Mouse (Mus musculus) heart, embryonic 13.5 days (tissue): ENCODE measurements around the gene Nrgn. TPM values are rescaled to one million over a fixed set of nuclear protein-coding genes. Genes with fewer than 3 reads are reported as not detected.

Source experiments
- ATAC-seq: fragments of 200-750 bp; cut with Nextera tagmentation; 2 replicates; pipeline ENCODE4 v1.8.0; 2017; ENCODE audit warnings: moderate TSS enrichment; ENCODE audit not compliant: insufficient number of reproducible peaks, low FRiP score, low TSS enrichment; ENCODE audit errors: extremely low read depth
- H3K27ac ChIP-seq: fragments of 300-500 bp; sonication (generic); replicated peaks from 2 replicates; pipeline ENCODE4 v1.5.1; 2015; ENCODE audit warnings: moderate library complexity, mild to moderate bottlenecking, inconsistent platforms
- H3K27me3 ChIP-seq: fragments of 300-500 bp; sonication (generic); replicated peaks from 2 replicates; pipeline ENCODE4 v1.6.1; 2015; ENCODE audit warnings: mild to moderate bottlenecking, inconsistent platforms
- H3K36me3 ChIP-seq: fragments of 300-500 bp; sonication (generic); 2 replicates; pipeline ENCODE4 v1.6.1; 2015; ENCODE audit warnings: mild to moderate bottlenecking, inconsistent platforms
- H3K4me1 ChIP-seq: fragments of 300-500 bp; sonication (generic); 2 replicates; pipeline ENCODE4 v1.6.1; 2015; ENCODE audit warnings: inconsistent platforms
- H3K4me2 ChIP-seq: fragments of 300-500 bp; sonication (generic); 2 replicates; pipeline ENCODE4 v1.6.1; 2015; ENCODE audit warnings: inconsistent platforms, mild to moderate bottlenecking, moderate library complexity
- H3K4me3 ChIP-seq: fragments of 300-500 bp; sonication (generic); 2 replicates; pipeline ENCODE4 v1.5.1; 2015; ENCODE audit warnings: moderate library complexity, mild to moderate bottlenecking, inconsistent platforms
- H3K9ac ChIP-seq: fragments of 300-500 bp; sonication (generic); 2 replicates; pipeline ENCODE4 v1.6.1; 2015; ENCODE audit warnings: inconsistent platforms, mild to moderate bottlenecking, moderate library complexity
- H3K9me3 ChIP-seq: fragments of 300-500 bp; sonication (generic); 2 replicates; pipeline ENCODE4 v1.6.1; 2016; ENCODE audit warnings: inconsistent platforms
- WGBS: fragments of 180-500 bp; shearing (Covaris S2); methylation state at CpG from one replicate; pipeline ENCODE4 v1.1.7; 2015; ENCODE audit warnings: mixed read lengths; 5-methylcytosine and 5-hydroxymethylcytosine counted together
- polyA plus RNA-seq: library from polyadenylated mRNA; unstranded; fragments of >200 nt; fragmentation: Nextera tagmentation; extraction: Ambion mirVana; gene quantifications from 2 replicates; pipeline ENCODE4 v1.2.1, GENCODE M21; 2015

The Nrgn gene
- polyA plus RNA-seq, 1 experiment from 2014 or later: 5.5 TPM

GRCm38 (mm10) chr9:37572204-37572876 lies 19.6 kb upstream of the Nrgn start:
- Histone ChIP-seq H3K9ac (no peak overlapping the region), H3K27me3 (peaks cover 14% of the 10 kb centered on the region; the same call in 1 of the 2 replicates), H3K4me1 (peaks cover 46% of the 10 kb centered on the region), H3K4me2 (no peak overlapping the region), H3K9me3 (no peaks in the 10 kb centered on the region), H3K27ac (0 out of 2 replicates have a peak overlapping the region, but pooled peaks have one; percentile 12), H3K4me3 (no peak overlapping the region), H3K36me3 (no peaks in the 10 kb centered on the region)
- WGBS: 17% methylated on average over 3 of the region's 3 CpGs
- ATAC-seq: no peak

GRCm38 (mm10) chr9:37569231-37569835 lies 16.6 kb upstream of the Nrgn start:
- Histone ChIP-seq H3K4me2 (no peak overlapping the region), H3K4me1 (peaks cover 43% of the 10 kb centered on the region), H3K9ac (no peak overlapping the region), H3K4me3 (no peak overlapping the region), H3K27me3 (no peaks in the 10 kb centered on the region), H3K27ac (no peak overlapping the region), H3K9me3 (no peaks in the 10 kb centered on the region), H3K36me3 (no peaks in the 10 kb centered on the region)
- no peak for ATAC-seq
- 53% methylated on average over 2 of the region's 2 CpGs for WGBS

GRCm38 (mm10) chr9:37568605-37569214 lies 16.0 kb upstream of the Nrgn start:
- ATAC-seq: no peak
- H3K9ac ChIP-seq: no peak overlapping the region
- H3K4me1 ChIP-seq: peaks cover 43% of the 10 kb centered on the region
- peak overlapping the region; percentile 58 for H3K4me2 ChIP-seq
- no peak overlapping the region for H3K27ac ChIP-seq
- 42% methylated on average over 4 of the region's 4 CpGs for WGBS
- H3K9me3 ChIP-seq: no peaks in the 10 kb centered on the region
- no peaks in the 10 kb centered on the region for H3K27me3 ChIP-seq
- no peaks in the 10 kb centered on the region for H3K36me3 ChIP-seq
- H3K4me3 ChIP-seq: no peak overlapping the region

- peak overlapping the region; percentile 14 for H3K4me3 ChIP-seq
- H3K27me3 ChIP-seq: no peaks in the 10 kb centered on the region
- no peak overlapping the region for H3K27ac ChIP-seq
- 23% methylated on average over 15 of the region's 15 CpGs for WGBS
- H3K9ac ChIP-seq: 0 out of 2 replicates have a peak overlapping the region, but pooled peaks have one; percentile 16
- H3K9me3 ChIP-seq: no peaks in the 10 kb centered on the region
- ATAC-seq: no peak
- H3K4me2 ChIP-seq: peak overlapping the region; percentile 58
- H3K36me3 ChIP-seq: no peaks in the 10 kb centered on the region
- peaks cover 41% of the 10 kb centered on the region for H3K4me1 ChIP-seq
These were observed 15.3 kb upstream of the Nrgn start for GRCm38 (mm10) chr9:37567892-37568604.

GRCm38 (mm10) chr9:37567454-37567853 lies 14.8 kb upstream of the Nrgn start:
- Histone ChIP-seq H3K36me3 (no peaks in the 10 kb centered on the region), H3K4me1 (peaks cover 35% of the 10 kb centered on the region), H3K9me3 (no peaks in the 10 kb centered on the region), H3K27me3 (no peaks in the 10 kb centered on the region), H3K4me3 (peak overlapping the region; percentile 14; the same call in 1 of the 2 replicates), H3K4me2 (peak overlapping the region; percentile 58; the same call in 1 of the 2 replicates), H3K9ac (no peak overlapping the region), H3K27ac (0 out of 2 replicates have a peak overlapping the region, but pooled peaks have one; percentile 13)
- no peak for ATAC-seq
- 46% methylated on average over 5 of the region's 5 CpGs for WGBS

GRCm38 (mm10) chr9:37567019-37567418 lies 14.3 kb upstream of the Nrgn start:
- Histone ChIP-seq H3K4me3 (no peak overlapping the region), H3K36me3 (no peaks in the 10 kb centered on the region), H3K27ac (no peak overlapping the region), H3K4me2 (no peak overlapping the region), H3K9me3 (no peaks in the 10 kb centered on the region), H3K27me3 (no peaks in the 10 kb centered on the region), H3K9ac (no peak overlapping the region), H3K4me1 (peaks cover 31% of the 10 kb centered on the region)
- WGBS: 74% methylated on average over 2 of the region's 2 CpGs
- ATAC-seq: no peak

GRCm38 (mm10) chr9:37563805-37564204 lies 11.1 kb upstream of the Nrgn start:
- H3K4me2 ChIP-seq: no peak overlapping the region
- H3K27me3 ChIP-seq: no peaks in the 10 kb centered on the region
- peaks cover 15% of the 10 kb centered on the region for H3K4me1 ChIP-seq
- H3K27ac ChIP-seq: no peak overlapping the region
- no peaks in the 10 kb centered on the region for H3K9me3 ChIP-seq
- H3K4me3 ChIP-seq: no peak overlapping the region
- no peaks in the 10 kb centered on the region for H3K36me3 ChIP-seq
- ATAC-seq: no peak
- 57% methylated on average over 1 of the region's 1 CpGs for WGBS
- no peak overlapping the region for H3K9ac ChIP-seq

- 76% methylated on average over 2 of the region's 2 CpGs for WGBS
- no peak overlapping the region for H3K27ac ChIP-seq
- H3K27me3 ChIP-seq: peaks cover 14% of the 10 kb centered on the region; the same call in 1 of the 2 replicates
- H3K4me2 ChIP-seq: no peak overlapping the region
- H3K9me3 ChIP-seq: no peaks in the 10 kb centered on the region
- H3K36me3 ChIP-seq: no peaks in the 10 kb centered on the region
- no peak for ATAC-seq
- H3K4me3 ChIP-seq: no peak overlapping the region
- peaks cover 1% of the 10 kb centered on the region; the same call in 1 of the 2 replicates for H3K4me1 ChIP-seq
- no peak overlapping the region for H3K9ac ChIP-seq
These were observed 7.9 kb upstream of the Nrgn start for GRCm38 (mm10) chr9:37560617-37561016.

GRCm38 (mm10) chr9:37556366-37556765 lies 3.7 kb upstream of the Nrgn start:
- H3K27me3 ChIP-seq: peaks cover 45% of the 10 kb centered on the region
- no peak overlapping the region for H3K9ac ChIP-seq
- no peak overlapping the region for H3K4me3 ChIP-seq
- no peak overlapping the region for H3K4me2 ChIP-seq
- ATAC-seq: no peak
- no peak overlapping the region for H3K27ac ChIP-seq
- H3K9me3 ChIP-seq: no peaks in the 10 kb centered on the region
- H3K4me1 ChIP-seq: peaks cover 24% of the 10 kb centered on the region
- 70% methylated on average over 3 of the region's 3 CpGs for WGBS
- H3K36me3 ChIP-seq: no peaks in the 10 kb centered on the region

- Histone ChIP-seq H3K27me3 (peaks cover 57% of the 10 kb centered on the region), H3K9ac (no peak within 1 kb of the TSS), H3K4me1 (peaks cover 25% of the 10 kb centered on the region), H3K4me3 (no peak within 1 kb of the TSS), H3K9me3 (no peaks in the 10 kb centered on the region), H3K4me2 (no peak within 1 kb of the TSS), H3K36me3 (no peaks in the 10 kb centered on the region), H3K27ac (no peak within 1 kb of the TSS)
- WGBS: 27% methylated on average over 7 of the region's 7 CpGs
- ATAC-seq: no peak
These were observed 2.4 kb upstream of the Nrgn start, which contains the start of gene Siae for GRCm38 (mm10) chr9:37554838-37555748. Siae (plus strand) TSS chr9:37555698.
